Mouse (Mus musculus): Measurements from ENCODE around the gene Zfand5. TPM values are rescaled to one million over a fixed set of nuclear protein-coding genes. Genes with fewer than 3 reads are reported as not detected.
A peak's percentile ranks its signal among the peaks of the same experiment; 100 is the strongest.

The Zfand5 gene
- polyA plus RNA-seq, 1 experiment from 2014 or later: 225 TPM

GRCm38 (mm10) chr19:21272655-21273284 lies 692 bp downstream of the Zfand5 start:
- Histone ChIP-seq H3K4me3 (replicated peaks; ENCODE audit: low read depth, low read length) (peak overlapping the region; percentile 93), H3K27me3 (ENCODE audit: control insufficient read depth, insufficient read depth, low read length) (no peaks in the 10 kb centered on the region), H3K9me3 (ENCODE audit: control insufficient read depth, low read length) (no peaks in the 10 kb centered on the region), H3K4me1 (ENCODE audit: control insufficient read depth, insufficient read depth, low read length) (peaks cover 20% of the 10 kb centered on the region), H3K27ac (replicated peaks; ENCODE audit: low read depth, low read length) (peak overlapping the region; percentile 100), H3K4me2 (ENCODE audit: low read length) (peak overlapping the region; percentile 68), H3K9ac (replicated peaks; ENCODE audit: low read length) (peak overlapping the region; percentile 100), H3K36me3 (ENCODE audit: control insufficient read depth, insufficient read depth, low read length) (peaks cover 13% of the 10 kb centered on the region)
- no peak; the same call in 1 of the 2 replicates for ATAC-seq (ENCODE audit: low FRiP score, low TSS enrichment)
- peak; percentile 80 for DNase-seq
- WGBS: under 1% methylated on average over 66 of the region's 66 CpGs

- H3K36me3 ChIP-seq (ENCODE audit: control insufficient read depth, insufficient read depth, low read length): peaks cover 18% of the 10 kb centered on the region
Observed at GRCm38 (mm10) chr19:21273440-21273839, 1.4 kb downstream of the Zfand5 start.

GRCm38 (mm10) chr19:21274181-21274591 lies 2.1 kb downstream of the Zfand5 start:
- no peaks in the 10 kb centered on the region for H3K27me3 ChIP-seq (ENCODE audit: control insufficient read depth, insufficient read depth, low read length)
- DNase-seq: peak; percentile 83
- peak overlapping the region; percentile 31 for H3K9ac ChIP-seq (replicated peaks; ENCODE audit: low read length)
- WGBS: 1% methylated on average over 2 of the region's 2 CpGs
- peaks cover 20% of the 10 kb centered on the region for H3K4me1 ChIP-seq (ENCODE audit: control insufficient read depth, insufficient read depth, low read length)
- no peak for ATAC-seq (ENCODE audit: low FRiP score, low TSS enrichment)
- no peak overlapping the region for H3K27ac ChIP-seq (replicated peaks; ENCODE audit: low read depth, low read length)
- H3K36me3 ChIP-seq (ENCODE audit: control insufficient read depth, insufficient read depth, low read length): peaks cover 21% of the 10 kb centered on the region
- no peaks in the 10 kb centered on the region for H3K9me3 ChIP-seq (ENCODE audit: control insufficient read depth, low read length)
- peak overlapping the region; percentile 93 for H3K4me3 ChIP-seq (replicated peaks; ENCODE audit: low read depth, low read length)
- peak overlapping the region; percentile 68 for H3K4me2 ChIP-seq (ENCODE audit: low read length)

More at GRCm38 (mm10) chr19:21273440-21273839, 1.4 kb downstream of the Zfand5 start:
- ATAC-seq (ENCODE audit: low FRiP score, low TSS enrichment): no peak
- WGBS: 0% methylated on average over 4 of the region's 4 CpGs
- H3K27me3 ChIP-seq (ENCODE audit: control insufficient read depth, insufficient read depth, low read length): no peaks in the 10 kb centered on the region
- H3K4me3 ChIP-seq (replicated peaks; ENCODE audit: low read depth, low read length): peak overlapping the region; percentile 93
- no peaks in the 10 kb centered on the region for H3K9me3 ChIP-seq (ENCODE audit: control insufficient read depth, low read length)
- peak overlapping the region; percentile 31 for H3K9ac ChIP-seq (replicated peaks; ENCODE audit: low read length)
- no peak overlapping the region for H3K27ac ChIP-seq (replicated peaks; ENCODE audit: low read depth, low read length)
- H3K4me2 ChIP-seq (ENCODE audit: low read length): peak overlapping the region; percentile 68
- H3K4me1 ChIP-seq (ENCODE audit: control insufficient read depth, insufficient read depth, low read length): peaks cover 20% of the 10 kb centered on the region
- peak; percentile 39 for DNase-seq

- Histone ChIP-seq H3K27ac (replicated peaks; ENCODE audit: low read depth, low read length) (no peak overlapping the region), H3K4me3 (replicated peaks; ENCODE audit: low read depth, low read length) (peak overlapping the region; percentile 93), H3K27me3 (ENCODE audit: control insufficient read depth, insufficient read depth, low read length) (no peaks in the 10 kb centered on the region), H3K4me2 (ENCODE audit: low read length) (peak overlapping the region; percentile 68), H3K36me3 (ENCODE audit: control insufficient read depth, insufficient read depth, low read length) (peaks cover 25% of the 10 kb centered on the region), H3K9me3 (ENCODE audit: control insufficient read depth, low read length) (no peaks in the 10 kb centered on the region), H3K9ac (replicated peaks; ENCODE audit: low read length) (peak overlapping the region; percentile 45), H3K4me1 (ENCODE audit: control insufficient read depth, insufficient read depth, low read length) (peaks cover 20% of the 10 kb centered on the region)
- DNase-seq (peak; percentile 20), ATAC-seq (ENCODE audit: low FRiP score, low TSS enrichment) (no peak)
- 28% methylated on average over 3 of the region's 3 CpGs for WGBS
Observed at GRCm38 (mm10) chr19:21274714-21275113, 2.6 kb downstream of the Zfand5 start.

GRCm38 (mm10) chr19:21276317-21276716 lies 4.2 kb downstream of the Zfand5 start:
- ATAC-seq (ENCODE audit: low FRiP score, low TSS enrichment) (no peak), DNase-seq (no peak)
- H3K27me3 ChIP-seq (ENCODE audit: control insufficient read depth, insufficient read depth, low read length): no peaks in the 10 kb centered on the region
- H3K9ac ChIP-seq (replicated peaks; ENCODE audit: low read length): no peak overlapping the region
- H3K4me2 ChIP-seq (ENCODE audit: low read length): peak overlapping the region; percentile 24; the same call in 1 of the 2 replicates
- peaks cover 20% of the 10 kb centered on the region for H3K4me1 ChIP-seq (ENCODE audit: control insufficient read depth, insufficient read depth, low read length)
- H3K27ac ChIP-seq (replicated peaks; ENCODE audit: low read depth, low read length): no peak overlapping the region
- H3K9me3 ChIP-seq (ENCODE audit: control insufficient read depth, low read length): no peaks in the 10 kb centered on the region
- H3K4me3 ChIP-seq (replicated peaks; ENCODE audit: low read depth, low read length): no peak overlapping the region
- peaks cover 31% of the 10 kb centered on the region for H3K36me3 ChIP-seq (ENCODE audit: control insufficient read depth, insufficient read depth, low read length)

- H3K9ac ChIP-seq (replicated peaks; ENCODE audit: low read length): no peak overlapping the region
- H3K4me3 ChIP-seq (replicated peaks; ENCODE audit: low read depth, low read length): no peak overlapping the region
- no peak overlapping the region for H3K4me2 ChIP-seq (ENCODE audit: low read length)
- H3K36me3 ChIP-seq (ENCODE audit: control insufficient read depth, insufficient read depth, low read length): peaks cover 19% of the 10 kb centered on the region
- ATAC-seq (ENCODE audit: low FRiP score, low TSS enrichment): no peak
- H3K9me3 ChIP-seq (ENCODE audit: control insufficient read depth, low read length): no peaks in the 10 kb centered on the region
- WGBS: 86% methylated on average over 3 of the region's 3 CpGs
- no peak for DNase-seq
- H3K27me3 ChIP-seq (ENCODE audit: control insufficient read depth, insufficient read depth, low read length): no peaks in the 10 kb centered on the region
- H3K27ac ChIP-seq (replicated peaks; ENCODE audit: low read depth, low read length): no peak overlapping the region
- H3K4me1 ChIP-seq (ENCODE audit: control insufficient read depth, insufficient read depth, low read length): no peaks in the 10 kb centered on the region
Observed at GRCm38 (mm10) chr19:21286421-21287097, 14.5 kb downstream of the Zfand5 start.

- H3K4me1 ChIP-seq (ENCODE audit: control insufficient read depth, insufficient read depth, low read length): no peaks in the 10 kb centered on the region
- 95% methylated on average over 4 of the region's 4 CpGs for WGBS
- H3K27me3 ChIP-seq (ENCODE audit: control insufficient read depth, insufficient read depth, low read length): no peaks in the 10 kb centered on the region
- no peak overlapping the region for H3K4me3 ChIP-seq (replicated peaks; ENCODE audit: low read depth, low read length)
- H3K27ac ChIP-seq (replicated peaks; ENCODE audit: low read depth, low read length): no peak overlapping the region
- H3K4me2 ChIP-seq (ENCODE audit: low read length): no peak overlapping the region
- H3K36me3 ChIP-seq (ENCODE audit: control insufficient read depth, insufficient read depth, low read length): no peaks in the 10 kb centered on the region
- ATAC-seq (ENCODE audit: low FRiP score, low TSS enrichment) (no peak), DNase-seq (no peak)
- H3K9ac ChIP-seq (replicated peaks; ENCODE audit: low read length): no peak overlapping the region
- no peaks in the 10 kb centered on the region for H3K9me3 ChIP-seq (ENCODE audit: control insufficient read depth, low read length)
Observed at GRCm38 (mm10) chr19:21297411-21297810, 25.3 kb downstream of the Zfand5 start.

- Histone ChIP-seq H3K9me3 (ENCODE audit: control insufficient read depth, low read length) (no peaks in the 10 kb centered on the region), H3K9ac (replicated peaks; ENCODE audit: low read length) (no peak overlapping the region), H3K27me3 (ENCODE audit: control insufficient read depth, insufficient read depth, low read length) (no peaks in the 10 kb centered on the region), H3K4me3 (replicated peaks; ENCODE audit: low read depth, low read length) (no peak overlapping the region), H3K36me3 (ENCODE audit: control insufficient read depth, insufficient read depth, low read length) (no peaks in the 10 kb centered on the region), H3K4me1 (ENCODE audit: control insufficient read depth, insufficient read depth, low read length) (no peaks in the 10 kb centered on the region), H3K4me2 (ENCODE audit: low read length) (no peak overlapping the region), H3K27ac (replicated peaks; ENCODE audit: low read depth, low read length) (no peak overlapping the region)
- no peak for DNase-seq
- ATAC-seq (ENCODE audit: low FRiP score, low TSS enrichment): no peak
- WGBS: 61% methylated on average over 3 of the region's 3 CpGs
Observed at GRCm38 (mm10) chr19:21301787-21302186, 29.7 kb downstream of the Zfand5 start.

- no peak for ATAC-seq (ENCODE audit: low FRiP score, low TSS enrichment)
- no peaks in the 10 kb centered on the region for H3K36me3 ChIP-seq (ENCODE audit: control insufficient read depth, insufficient read depth, low read length)
- no peak overlapping the region for H3K27ac ChIP-seq (replicated peaks; ENCODE audit: low read depth, low read length)
- no peaks in the 10 kb centered on the region for H3K9me3 ChIP-seq (ENCODE audit: control insufficient read depth, low read length)
- no peak overlapping the region for H3K4me2 ChIP-seq (ENCODE audit: low read length)
- H3K27me3 ChIP-seq (ENCODE audit: control insufficient read depth, insufficient read depth, low read length): no peaks in the 10 kb centered on the region
- H3K4me1 ChIP-seq (ENCODE audit: control insufficient read depth, insufficient read depth, low read length): no peaks in the 10 kb centered on the region
- H3K9ac ChIP-seq (replicated peaks; ENCODE audit: low read length): no peak overlapping the region
- WGBS: 98% methylated on average over 3 of the region's 3 CpGs
- no peak overlapping the region for H3K4me3 ChIP-seq (replicated peaks; ENCODE audit: low read depth, low read length)
- DNase-seq: no peak
Observed at GRCm38 (mm10) chr19:21307755-21308154, 35.7 kb downstream of the Zfand5 start.

All from midbrain, embryonic 14.5 days (tissue).